Mouse (Mus musculus): ENCODE measurements around the gene Usp31. TPM values are rescaled to one million over a fixed set of nuclear protein-coding genes. Genes with fewer than 3 reads are reported as not detected.

The Usp31 gene
- polyA plus RNA-seq, 1 experiment from 2014 or later, result 1.3 TPM

DNA sequence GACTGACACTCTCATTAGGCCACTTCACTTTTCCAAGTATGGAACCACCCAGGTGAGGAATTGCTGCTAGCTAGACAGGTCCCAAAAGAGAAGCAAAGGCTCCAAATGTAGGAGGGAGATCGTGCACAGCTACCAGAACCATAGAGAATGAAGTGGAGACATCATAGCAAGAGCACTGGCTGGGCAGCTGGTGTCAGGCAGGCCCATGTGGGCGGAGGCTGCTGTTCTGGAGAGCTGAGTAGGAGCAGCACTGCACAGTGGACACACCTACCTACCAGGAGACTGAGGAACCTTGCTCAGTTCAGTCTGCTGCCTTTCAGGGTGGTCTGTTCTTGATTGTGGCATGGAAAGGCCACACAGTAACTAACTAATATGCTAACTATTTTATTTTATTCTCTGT, 52.4 kb downstream of the Usp31 start:
- ATAC-seq (ENCODE audit: extremely low read depth, insufficient number of reproducible peaks, low FRiP score, low TSS enrichment), result no peak
- H3K9ac ChIP-seq, result no peak overlapping the region
- H3K4me3 ChIP-seq, result no peak overlapping the region
- peaks cover 5% of the 10 kb centered on the region for H3K4me1 ChIP-seq
- H3K4me2 ChIP-seq, result no peak overlapping the region
- 83% methylated on average over 2 of the region's 2 CpGs for WGBS
- no peaks in the 10 kb centered on the region for H3K9me3 ChIP-seq
- no peaks in the 10 kb centered on the region for H3K27me3 ChIP-seq (replicated peaks)
- H3K27ac ChIP-seq (replicated peaks), result no peak overlapping the region
- H3K36me3 ChIP-seq, result peaks cover 71% of the 10 kb centered on the region

DNA sequence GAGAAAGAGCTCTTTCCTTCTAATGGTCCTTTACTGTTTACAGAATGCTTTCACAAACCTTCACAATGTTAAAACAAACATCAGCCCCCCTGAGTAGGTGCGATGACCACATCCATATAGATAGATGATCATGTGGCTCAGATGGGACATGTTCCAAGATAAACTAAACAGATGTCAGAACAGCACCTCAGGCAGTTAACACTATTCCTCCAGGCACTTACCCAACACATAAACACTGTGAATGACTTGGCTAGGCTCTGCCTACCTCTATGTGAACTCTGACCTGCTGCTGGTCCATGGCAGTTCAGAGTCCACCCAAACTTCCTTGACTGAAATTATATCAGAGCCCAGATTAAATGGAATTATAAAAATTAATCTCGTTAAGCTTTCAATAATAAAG, 54.4 kb downstream of the Usp31 start:
- ATAC-seq (ENCODE audit: extremely low read depth, insufficient number of reproducible peaks, low FRiP score, low TSS enrichment), result no peak
- WGBS, result 87% methylated on average over 2 of the region's 2 CpGs

DNA sequence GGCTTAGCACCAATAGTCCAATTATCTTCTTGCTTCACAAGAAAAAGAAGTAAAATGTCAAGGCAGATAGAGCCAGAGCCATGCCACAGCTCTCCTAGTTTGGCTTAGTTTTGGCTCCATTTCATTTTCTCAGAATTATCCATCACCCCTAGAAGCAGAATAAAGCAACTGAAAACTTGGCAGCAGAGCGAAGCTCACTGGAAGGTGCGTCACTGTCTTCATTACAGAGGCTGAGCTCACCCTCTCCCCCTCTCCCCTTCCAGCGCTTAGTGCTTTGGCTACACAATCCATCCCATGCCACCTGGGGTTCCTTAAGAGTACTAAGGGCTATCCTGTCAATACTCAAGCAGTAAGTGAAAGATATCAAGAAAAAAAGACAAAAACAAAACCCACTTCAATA, 56.3 kb downstream of the Usp31 start:
- Histone ChIP-seq H3K4me1 (no peaks in the 10 kb centered on the region), H3K9me3 (no peaks in the 10 kb centered on the region), H3K9ac (no peak overlapping the region), H3K4me3 (no peak overlapping the region), H3K4me2 (no peak overlapping the region), H3K27ac (replicated peaks) (no peak overlapping the region), H3K27me3 (replicated peaks) (no peaks in the 10 kb centered on the region), H3K36me3 (peaks cover 74% of the 10 kb centered on the region)
- ATAC-seq (ENCODE audit: extremely low read depth, insufficient number of reproducible peaks, low FRiP score, low TSS enrichment), result no peak
- WGBS, result 87% methylated on average over 3 of the region's 3 CpGs

More for the DNA sequence above, 54.4 kb downstream of the Usp31 start:
- peaks cover 73% of the 10 kb centered on the region for H3K36me3 ChIP-seq
- H3K4me3 ChIP-seq, result no peak overlapping the region
- no peak overlapping the region for H3K4me2 ChIP-seq
- H3K9ac ChIP-seq, result no peak overlapping the region
- no peaks in the 10 kb centered on the region for H3K27me3 ChIP-seq (replicated peaks)
- no peaks in the 10 kb centered on the region for H3K9me3 ChIP-seq
- no peak overlapping the region for H3K27ac ChIP-seq (replicated peaks)
- H3K4me1 ChIP-seq, result peaks cover 5% of the 10 kb centered on the region

DNA sequence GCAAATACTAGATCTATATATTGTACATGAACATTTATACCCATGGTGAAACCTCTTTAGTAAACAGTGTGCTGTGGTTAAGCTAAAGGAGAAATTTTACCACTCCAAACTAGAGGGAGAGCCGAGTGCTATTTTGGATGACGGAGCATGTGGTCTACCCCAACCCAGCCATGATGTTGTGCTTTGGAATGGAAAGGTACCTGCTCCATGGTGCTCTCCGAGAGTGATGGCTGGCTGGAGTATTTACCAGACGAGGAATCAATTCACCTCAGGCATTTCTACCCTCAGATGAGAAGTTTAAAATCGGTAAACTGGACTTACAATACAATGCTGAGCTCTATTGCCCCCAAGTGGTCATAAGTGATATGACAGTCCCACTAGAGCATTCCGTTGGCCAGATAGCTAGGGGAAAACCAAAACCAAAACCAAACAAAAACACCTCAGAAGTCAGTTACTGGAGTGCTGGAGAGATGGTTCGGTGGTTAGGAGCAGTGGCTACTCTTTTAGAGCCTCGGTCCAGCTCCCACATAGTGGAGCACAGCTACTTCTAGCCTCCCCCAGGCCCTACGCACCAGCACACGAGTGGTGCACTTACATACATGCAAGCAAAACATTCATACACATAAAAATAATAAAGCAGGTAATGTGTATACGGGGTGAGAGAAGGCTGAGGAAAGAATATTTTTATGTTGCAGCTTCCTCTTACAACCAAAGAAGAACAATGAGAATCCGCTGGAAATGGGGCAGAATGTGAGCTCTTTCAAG, 65.9 kb downstream of the Usp31 start:
- peaks cover 11% of the 10 kb centered on the region for H3K36me3 ChIP-seq
- H3K4me1 ChIP-seq, result peaks cover 8% of the 10 kb centered on the region
- H3K27me3 ChIP-seq (replicated peaks), result no peaks in the 10 kb centered on the region
- WGBS, result 54% methylated on average over 12 of the region's 12 CpGs
- ATAC-seq (ENCODE audit: extremely low read depth, insufficient number of reproducible peaks, low FRiP score, low TSS enrichment), result no peak
- H3K4me3 ChIP-seq, result no peak overlapping the region
- H3K9me3 ChIP-seq, result no peaks in the 10 kb centered on the region
- no peak overlapping the region for H3K9ac ChIP-seq
- no peak overlapping the region for H3K27ac ChIP-seq (replicated peaks)
- no peak overlapping the region for H3K4me2 ChIP-seq

DNA sequence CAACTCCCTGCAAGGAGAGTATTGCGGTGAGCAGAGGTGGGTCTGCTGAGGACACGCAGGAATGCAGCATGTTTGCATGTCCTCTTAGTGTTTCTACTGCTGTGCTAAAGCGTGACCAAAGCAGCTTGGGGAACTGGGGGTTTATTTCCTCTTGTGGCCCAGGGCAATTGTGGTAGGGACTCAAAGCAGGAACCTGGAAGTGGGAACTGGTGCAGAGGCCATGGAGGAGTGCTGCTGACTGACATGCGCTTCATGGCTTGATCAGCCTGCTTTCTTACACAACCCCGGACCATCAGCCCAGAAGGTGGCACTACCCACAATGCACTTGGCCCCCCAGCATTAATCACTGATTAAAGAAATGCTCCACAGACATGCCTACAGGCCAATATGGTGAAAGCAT, 70.3 kb downstream of the Usp31 start:
- no peak overlapping the region for H3K27ac ChIP-seq (replicated peaks)
- no peak overlapping the region for H3K4me2 ChIP-seq
- no peaks in the 10 kb centered on the region for H3K27me3 ChIP-seq (replicated peaks)
- H3K4me3 ChIP-seq, result no peak overlapping the region
- H3K36me3 ChIP-seq, result no peaks in the 10 kb centered on the region
- peaks cover 12% of the 10 kb centered on the region for H3K4me1 ChIP-seq
- no peak overlapping the region for H3K9ac ChIP-seq
- no peak for ATAC-seq (ENCODE audit: extremely low read depth, insufficient number of reproducible peaks, low FRiP score, low TSS enrichment)
- 0 out of 2 replicates have a peak, but pooled peaks cover 6% of the 10 kb centered on the region for H3K9me3 ChIP-seq
- WGBS, result 80% methylated on average over 5 of the region's 5 CpGs

DNA sequence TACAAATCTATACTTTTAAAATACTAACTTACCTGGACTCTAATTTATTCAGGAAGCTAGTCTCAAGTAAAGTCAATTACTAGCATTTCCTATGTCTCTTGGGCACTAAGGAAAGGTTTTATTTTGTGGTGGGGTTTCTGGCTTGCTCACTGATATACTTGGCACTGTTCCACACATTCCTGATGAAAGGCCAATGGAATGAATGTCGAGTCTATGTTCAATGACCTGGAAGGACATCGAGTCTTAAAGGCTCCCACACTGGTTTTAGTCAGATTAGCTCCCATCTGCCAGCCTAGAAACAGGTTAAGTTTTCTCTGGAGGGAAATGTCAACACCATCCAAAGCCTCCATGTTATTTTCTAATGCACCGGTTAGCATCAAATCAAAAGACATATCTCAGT, 72.8 kb downstream of the Usp31 start:
- ATAC-seq (ENCODE audit: extremely low read depth, insufficient number of reproducible peaks, low FRiP score, low TSS enrichment), result no peak
- Histone ChIP-seq H3K36me3 (no peaks in the 10 kb centered on the region), H3K4me1 (peaks cover 9% of the 10 kb centered on the region), H3K9me3 (0 out of 2 replicates have a peak, but pooled peaks cover 6% of the 10 kb centered on the region), H3K4me3 (no peak overlapping the region), H3K9ac (no peak overlapping the region), H3K4me2 (no peak overlapping the region), H3K27me3 (replicated peaks) (no peaks in the 10 kb centered on the region), H3K27ac (replicated peaks) (no peak overlapping the region)
- 49% methylated on average over 3 of the region's 3 CpGs for WGBS

DNA sequence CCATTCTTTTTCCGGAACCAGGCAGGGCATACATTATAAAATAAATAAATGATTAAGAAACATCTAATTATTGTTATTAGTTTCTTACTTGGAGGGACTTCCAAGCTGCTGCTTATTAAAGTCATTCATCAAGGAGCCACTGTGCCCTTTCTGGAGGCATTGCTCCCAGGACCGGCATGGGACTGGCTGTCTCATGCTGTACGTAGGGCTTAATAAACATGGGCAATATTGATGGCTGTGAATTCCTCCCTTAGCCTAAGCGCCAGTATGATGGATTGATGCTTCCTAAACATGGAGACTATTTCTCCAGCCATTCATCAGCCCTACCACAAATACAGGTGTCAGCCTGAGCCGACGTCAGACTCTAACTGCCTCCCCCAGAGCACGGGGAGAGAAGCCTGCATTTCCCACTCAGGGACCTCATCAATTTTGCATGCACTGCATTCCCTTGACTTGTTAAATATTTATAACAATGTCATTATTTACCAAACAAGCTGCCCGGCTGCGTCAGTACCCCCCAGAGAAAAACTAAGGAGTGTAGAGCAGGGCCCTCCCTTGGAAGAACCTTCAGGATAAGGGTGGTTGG, 84.1 kb downstream of the Usp31 start:
- 74% methylated on average over 9 of the region's 9 CpGs for WGBS

DNA sequence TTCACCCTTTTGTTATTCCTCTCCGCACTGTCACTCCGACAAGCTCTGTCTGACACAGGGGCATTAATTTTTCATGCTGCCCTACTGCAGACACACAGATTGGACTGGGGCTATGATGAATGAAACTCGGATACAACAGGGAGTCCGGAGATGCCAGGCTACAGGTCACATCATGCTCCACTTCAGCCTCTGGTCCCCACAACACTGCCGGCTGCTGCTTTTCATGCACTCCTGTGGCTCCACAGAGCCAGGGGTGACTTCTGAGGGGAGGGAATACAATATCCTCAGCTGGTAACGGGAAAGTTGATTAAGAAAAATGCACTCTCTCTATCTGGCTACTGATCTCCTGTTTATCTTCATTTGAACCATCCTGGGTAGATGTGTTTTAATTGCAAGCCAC, 84.6 kb downstream of the Usp31 start:
- Histone ChIP-seq H3K27ac (replicated peaks) (no peak overlapping the region), H3K27me3 (replicated peaks) (no peaks in the 10 kb centered on the region), H3K4me1 (no peaks in the 10 kb centered on the region), H3K9me3 (no peaks in the 10 kb centered on the region), H3K9ac (no peak overlapping the region), H3K4me3 (no peak overlapping the region), H3K36me3 (no peaks in the 10 kb centered on the region), H3K4me2 (no peak overlapping the region)
- no peak for ATAC-seq (ENCODE audit: extremely low read depth, insufficient number of reproducible peaks, low FRiP score, low TSS enrichment)
- 68% methylated on average over 6 of the region's 6 CpGs for WGBS

More for the DNA sequence above, 84.1 kb downstream of the Usp31 start:
- Histone ChIP-seq H3K4me2 (no peak overlapping the region), H3K36me3 (no peaks in the 10 kb centered on the region), H3K9ac (no peak overlapping the region), H3K27me3 (replicated peaks) (no peaks in the 10 kb centered on the region), H3K4me1 (no peaks in the 10 kb centered on the region), H3K9me3 (no peaks in the 10 kb centered on the region), H3K4me3 (no peak overlapping the region), H3K27ac (replicated peaks) (no peak overlapping the region)
- no peak for ATAC-seq (ENCODE audit: extremely low read depth, insufficient number of reproducible peaks, low FRiP score, low TSS enrichment)

DNA sequence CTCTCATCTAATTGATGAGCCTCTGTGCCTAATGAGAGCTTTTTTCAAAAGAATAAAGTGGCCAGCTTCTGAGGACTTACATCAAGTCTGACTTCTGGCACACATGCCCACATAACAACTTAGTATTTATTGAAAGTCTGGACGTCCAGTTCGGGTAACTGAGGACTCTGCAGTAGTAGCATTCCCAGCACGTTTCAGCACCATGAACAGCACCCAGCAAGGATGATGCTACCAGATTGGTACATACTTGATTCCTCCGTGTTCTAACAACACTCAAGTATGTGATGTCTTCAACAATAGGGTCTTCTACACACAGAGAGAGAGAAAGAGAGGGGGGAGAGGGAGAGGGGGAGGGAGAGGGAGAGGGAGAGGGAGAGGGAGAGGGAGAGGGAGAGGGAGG, 105.4 kb downstream of the Usp31 start:
- no peaks in the 10 kb centered on the region for H3K9me3 ChIP-seq
- whole genome bisulfite sequencing, result 27% methylated on average over 4 of the region's 4 CpGs
- H3K27ac ChIP-seq (replicated peaks), result no peak overlapping the region

DNA sequence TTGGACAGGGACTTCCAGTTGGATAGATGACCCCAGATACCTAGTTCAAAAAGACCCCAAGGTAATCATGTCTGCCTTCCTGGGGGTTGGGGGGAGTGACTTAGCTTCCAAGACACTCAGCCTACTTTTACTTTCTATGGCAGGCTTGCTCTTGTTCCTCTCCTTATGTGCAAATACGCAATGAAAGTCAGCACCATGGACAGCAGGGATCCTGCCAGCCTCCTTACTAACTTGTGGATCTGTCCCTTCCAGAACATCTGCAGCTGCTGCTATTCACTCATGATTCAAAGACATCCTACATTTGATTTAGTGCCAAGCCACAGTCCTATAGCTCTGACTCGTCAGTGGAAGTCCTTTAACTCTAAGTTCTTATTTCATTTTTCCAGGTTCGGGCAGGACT, 110.7 kb downstream of the Usp31 start:
- Histone ChIP-seq H3K4me3 (no peak overlapping the region), H3K4me1 (no peaks in the 10 kb centered on the region), H3K9ac (no peak overlapping the region), H3K4me2 (no peak overlapping the region), H3K9me3 (no peaks in the 10 kb centered on the region), H3K27ac (replicated peaks) (no peak overlapping the region), H3K36me3 (no peaks in the 10 kb centered on the region), H3K27me3 (replicated peaks) (no peaks in the 10 kb centered on the region)
- ATAC-seq (ENCODE audit: extremely low read depth, insufficient number of reproducible peaks, low FRiP score, low TSS enrichment), result no peak
- 58% methylated on average over 3 of the region's 3 CpGs for WGBS

More for the DNA sequence above, 105.4 kb downstream of the Usp31 start:
- Histone ChIP-seq H3K27me3 (replicated peaks) (no peaks in the 10 kb centered on the region), H3K4me1 (no peaks in the 10 kb centered on the region), H3K4me3 (no peak overlapping the region), H3K4me2 (no peak overlapping the region), H3K36me3 (no peaks in the 10 kb centered on the region), H3K9ac (no peak overlapping the region)
- ATAC-seq (ENCODE audit: extremely low read depth, insufficient number of reproducible peaks, low FRiP score, low TSS enrichment), result 0 out of 2 replicates have a peak, but pooled peaks have one; percentile 42

DNA sequence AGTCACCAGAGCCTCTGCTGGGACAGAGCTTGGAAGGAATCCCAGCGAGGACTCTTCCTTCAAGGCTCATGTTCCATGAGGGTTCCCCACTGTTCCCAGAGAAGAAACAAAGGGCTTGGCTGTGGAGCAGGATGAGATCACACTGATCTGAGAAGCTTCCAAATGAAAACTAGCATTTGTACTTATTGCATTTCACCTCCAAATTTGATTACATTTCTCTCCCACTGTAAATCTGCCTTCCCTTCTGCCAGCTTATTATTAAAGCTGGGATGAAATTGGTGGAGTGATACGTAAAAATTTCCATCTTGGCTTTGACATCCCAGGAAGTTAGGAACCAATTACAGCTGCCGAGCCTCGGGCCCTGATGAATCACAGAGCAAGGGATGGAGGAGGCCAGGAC, 111.6 kb downstream of the Usp31 start:
- Histone ChIP-seq H3K27me3 (replicated peaks) (no peaks in the 10 kb centered on the region), H3K36me3 (no peaks in the 10 kb centered on the region), H3K4me2 (no peak overlapping the region), H3K27ac (replicated peaks) (no peak overlapping the region), H3K4me1 (no peaks in the 10 kb centered on the region), H3K9me3 (no peaks in the 10 kb centered on the region), H3K9ac (no peak overlapping the region), H3K4me3 (no peak overlapping the region)
- ATAC-seq (ENCODE audit: extremely low read depth, insufficient number of reproducible peaks, low FRiP score, low TSS enrichment), result no peak
- 72% methylated on average over 4 of the region's 4 CpGs for WGBS

DNA sequence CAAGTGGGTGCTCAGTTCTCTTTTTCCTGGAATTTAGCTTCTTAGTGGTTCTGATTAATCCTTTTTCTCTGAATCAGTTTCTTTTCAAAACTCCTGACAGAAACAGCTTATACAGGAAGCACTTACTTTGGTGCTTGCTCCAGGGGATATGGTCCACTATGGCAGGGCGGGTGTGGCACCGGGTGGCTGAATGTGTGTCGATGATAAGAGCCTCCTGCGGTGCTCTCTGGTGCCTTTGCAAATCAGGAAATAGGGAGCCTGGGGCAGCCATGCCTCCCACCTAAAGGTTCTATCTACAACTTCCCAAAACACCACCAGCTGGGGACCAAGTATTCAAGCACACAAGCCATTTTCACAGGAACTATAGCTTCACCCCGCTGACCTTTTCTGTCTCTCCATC, 112.0 kb downstream of the Usp31 start:
- Histone ChIP-seq H3K4me2 (no peak overlapping the region), H3K9me3 (no peaks in the 10 kb centered on the region), H3K4me1 (no peaks in the 10 kb centered on the region), H3K27ac (replicated peaks) (no peak overlapping the region), H3K9ac (no peak overlapping the region), H3K36me3 (no peaks in the 10 kb centered on the region), H3K4me3 (no peak overlapping the region), H3K27me3 (replicated peaks) (no peaks in the 10 kb centered on the region)
- no peak for ATAC-seq (ENCODE audit: extremely low read depth, insufficient number of reproducible peaks, low FRiP score, low TSS enrichment)
- WGBS, result 61% methylated on average over 5 of the region's 5 CpGs
